Mouse (Mus musculus) cerebellum, postnatal 4 days (tissue): ENCODE data around the gene Slk.
"Not testable (repeated sequence)": the region's sequence is repeated elsewhere in the genome, so short reads cannot be mapped to it uniquely, and the experiment has no call there.

Source experiments
- DNase-seq, 2 experiments: peaks; one replicate each; pipeline ENCODE4 v3.0.0; 2022; ENCODE audit warnings: low spot score in 2 of 2, mixed read lengths in 1 of 2

Slk gene

DNA sequence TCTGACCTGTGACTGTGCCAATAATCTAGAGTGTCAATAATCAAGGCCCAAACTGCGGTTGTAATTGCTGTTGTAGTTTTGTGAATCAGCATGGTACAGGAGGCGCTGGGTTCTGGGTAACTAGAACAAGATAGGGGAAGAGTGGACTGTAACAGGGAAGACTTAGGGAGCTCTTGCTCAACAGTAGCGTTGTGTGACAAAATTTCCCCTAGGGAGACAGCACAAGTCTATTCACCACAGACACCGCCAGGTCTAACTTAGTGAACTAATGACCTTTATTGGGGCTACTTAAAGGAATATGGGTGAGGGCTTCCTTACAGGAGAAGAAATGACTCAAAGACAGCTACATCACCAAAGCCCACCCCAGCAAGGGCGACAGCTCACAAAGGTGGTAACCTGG lies 9.4 kb upstream of the Slk start:
- no peak for DNase-seq

DNA sequence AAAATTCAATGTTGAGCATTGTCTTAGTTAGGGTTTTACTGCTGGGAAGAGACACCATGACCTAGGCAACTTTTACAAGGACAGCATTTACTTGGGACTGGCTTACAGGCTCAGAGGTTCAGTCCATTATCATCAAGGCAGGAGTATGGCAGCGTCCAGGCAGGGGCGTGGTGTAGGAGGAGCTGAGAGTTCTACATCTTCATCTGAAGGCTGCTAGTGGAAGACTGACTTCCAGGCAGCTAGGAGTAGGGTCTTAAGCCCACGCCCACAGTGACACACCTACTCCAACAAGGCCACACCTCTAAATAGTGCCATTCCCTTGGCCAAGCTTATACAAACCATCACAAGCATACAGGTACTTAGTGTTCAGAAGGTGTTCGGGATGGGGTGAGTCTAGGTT lies 7.5 kb upstream of the Slk start:
- not testable (repeated sequence) for DNase-seq

DNA sequence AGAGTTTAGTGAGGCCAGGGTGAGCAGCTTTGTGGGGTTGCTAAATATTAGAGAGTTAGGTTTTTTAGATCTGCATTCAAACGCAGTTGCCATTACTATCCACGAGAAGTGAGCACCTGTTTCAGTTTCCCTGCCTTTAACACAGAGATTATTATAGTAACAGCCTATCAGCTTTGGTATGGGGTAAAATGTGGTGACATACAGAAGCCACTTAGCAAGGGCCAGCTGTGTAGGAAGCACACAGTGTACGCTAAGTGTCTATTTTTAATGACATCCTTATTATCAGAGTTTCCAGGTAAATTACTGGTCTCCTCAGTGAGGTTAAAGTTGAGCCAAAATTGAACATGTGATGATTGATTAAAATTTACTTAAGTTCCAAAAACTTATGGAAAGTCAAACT lies 5.8 kb upstream of the Slk start:
- no peak for DNase-seq

DNA sequence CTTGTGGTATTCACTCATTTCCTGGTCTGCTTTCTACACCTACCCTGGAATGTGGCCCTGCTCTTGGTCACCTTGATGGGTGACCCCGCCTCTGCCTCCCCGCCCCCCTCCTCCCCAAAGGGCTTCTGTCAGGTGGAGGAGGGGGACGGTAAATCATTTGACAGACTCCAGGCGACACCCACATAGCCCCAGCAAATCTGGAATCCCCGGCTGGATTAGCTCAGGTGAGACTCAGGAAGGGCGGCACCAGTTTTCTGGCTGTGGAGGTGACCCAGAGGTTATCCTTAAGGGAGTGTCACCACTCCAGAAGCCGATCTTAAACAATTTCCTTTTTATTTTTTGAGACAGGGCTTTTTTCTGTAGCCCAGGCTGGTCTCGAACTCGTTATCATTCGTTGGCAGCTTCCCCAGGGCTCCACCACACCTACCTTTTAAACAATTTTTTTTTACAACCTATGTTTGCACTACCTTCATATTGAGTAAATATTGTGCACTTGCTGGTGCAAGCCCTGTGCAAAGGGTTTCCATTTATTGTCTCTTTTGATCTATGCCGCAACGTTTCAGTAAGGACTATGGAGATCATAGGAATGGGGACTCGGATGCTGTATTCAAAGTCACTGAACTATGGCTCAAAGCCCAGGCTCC lies 775 bp upstream of the Slk start:
- DNase-seq: no peak

DNA sequence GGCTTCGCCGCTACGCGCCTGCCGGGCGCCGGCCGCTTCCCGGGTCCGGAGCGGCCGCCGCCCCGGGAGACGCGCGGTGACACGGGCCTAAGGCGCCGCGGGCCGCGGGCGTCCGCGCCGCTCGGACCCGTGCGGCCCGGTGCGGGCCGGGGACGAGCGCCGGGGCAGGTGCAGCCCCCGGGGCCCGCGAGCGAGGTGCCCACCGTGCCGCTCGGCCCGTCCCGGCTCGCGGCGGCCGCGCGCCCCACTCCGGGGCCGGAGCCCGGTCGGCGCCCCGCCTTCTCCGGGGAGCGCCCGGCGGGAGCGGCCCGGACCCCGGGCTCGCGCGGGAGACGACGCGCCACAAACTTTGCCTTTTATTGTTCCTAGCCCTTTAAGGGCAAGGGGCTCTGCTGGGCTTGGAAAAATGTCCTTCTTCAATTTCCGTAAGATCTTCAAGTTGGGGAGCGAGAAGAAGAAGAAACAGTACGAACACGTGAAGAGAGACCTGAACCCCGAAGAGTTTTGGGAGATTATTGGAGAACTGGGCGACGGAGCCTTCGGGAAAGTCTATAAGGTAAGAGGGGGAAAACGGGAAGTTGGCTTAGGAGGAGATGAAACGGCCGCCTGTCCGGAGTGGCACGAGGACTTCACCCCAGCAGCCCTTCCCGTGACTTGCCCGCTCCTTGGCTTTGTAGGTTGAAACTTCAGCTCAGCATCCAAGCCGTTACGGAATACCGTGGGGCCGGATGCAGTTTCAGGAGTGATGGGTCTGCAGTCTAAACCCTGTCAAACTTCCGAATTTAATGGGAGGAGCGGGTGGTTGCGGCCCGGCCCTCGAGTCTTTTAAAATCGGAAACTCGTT lies 532 bp downstream of the Slk start:
- peak in 1 of 2 experiments; percentile 9 for DNase-seq

DNA sequence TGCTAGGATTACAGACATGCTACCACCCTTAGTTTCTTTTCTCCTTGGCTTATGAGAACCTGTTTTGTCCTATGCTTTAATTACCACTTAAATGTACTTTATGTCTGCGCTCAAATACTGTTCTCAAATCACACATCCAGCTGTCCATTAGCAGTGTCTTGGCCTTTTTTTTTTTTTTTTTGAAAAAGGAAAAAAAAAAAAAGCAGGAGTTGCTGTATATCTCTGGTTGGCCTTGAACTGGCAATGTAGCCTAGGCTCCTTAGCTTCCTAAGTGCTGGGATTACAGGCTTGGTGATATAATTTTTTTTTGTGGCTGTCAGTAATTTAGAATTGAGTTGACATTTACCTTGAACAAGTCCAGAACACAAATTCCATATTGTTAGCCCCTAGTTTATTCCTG lies 6.3 kb downstream of the Slk start:
- no peak for DNase-seq

DNA sequence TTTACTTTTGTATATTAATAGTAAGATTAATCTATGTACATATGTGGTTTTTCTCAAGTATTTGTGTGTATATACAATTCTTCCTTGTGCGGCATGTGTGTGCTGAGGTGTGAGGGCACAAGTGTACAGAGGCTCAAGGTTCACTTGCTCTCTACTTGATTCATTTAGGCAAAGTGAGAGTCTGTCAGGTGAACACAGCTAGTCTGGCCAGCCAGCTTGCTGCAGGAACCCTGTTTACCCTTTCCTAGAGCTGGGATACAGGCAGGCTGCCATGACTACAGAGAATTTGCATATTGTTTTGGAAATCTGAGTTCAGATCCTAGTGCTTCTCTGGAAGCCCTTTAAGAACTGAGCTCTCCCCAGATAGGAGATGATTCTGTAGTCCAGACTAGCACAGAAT lies 7.5 kb downstream of the Slk start:
- no peak for DNase-seq

DNA sequence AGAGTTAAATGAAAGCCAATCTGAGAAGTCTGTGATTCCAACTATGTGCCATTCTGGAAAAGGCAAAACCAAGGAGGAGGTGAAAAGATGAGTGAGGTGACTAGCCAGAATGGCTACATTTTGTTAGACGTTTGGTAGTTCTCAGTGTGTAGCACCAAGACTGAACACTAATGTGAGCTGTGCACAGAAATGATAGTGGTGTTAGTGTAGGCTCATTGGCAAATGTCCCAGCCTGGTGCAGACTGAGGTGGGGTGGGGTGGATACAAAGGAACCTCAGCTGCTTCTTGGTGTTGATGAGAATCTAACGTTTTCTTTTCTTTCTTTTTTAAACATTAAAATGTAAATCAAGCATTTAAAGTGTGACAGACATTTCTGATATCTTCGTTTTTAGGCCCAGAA lies 29.0 kb downstream of the Slk start:
- no peak for DNase-seq

DNA sequence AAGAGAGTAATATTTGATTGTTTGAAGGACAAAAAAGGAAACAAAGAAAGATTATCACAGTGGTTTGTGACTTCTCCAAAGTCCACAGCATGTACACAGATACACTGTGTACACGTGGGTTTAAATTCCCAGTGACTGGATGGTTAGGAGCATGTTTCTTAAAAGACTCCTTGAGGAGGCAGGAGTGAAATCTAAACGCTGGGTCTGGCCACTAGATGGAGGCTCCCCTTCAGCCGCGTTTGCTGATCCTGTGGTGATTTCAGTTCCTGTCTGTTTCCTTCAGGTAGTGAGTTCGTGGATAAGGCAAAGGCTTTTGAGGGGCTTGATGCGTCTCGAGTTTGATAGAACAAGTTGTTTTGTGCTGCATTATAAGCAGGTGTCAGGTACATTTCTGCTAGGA lies 34.0 kb downstream of the Slk start:
- DNase-seq: no peak

DNA sequence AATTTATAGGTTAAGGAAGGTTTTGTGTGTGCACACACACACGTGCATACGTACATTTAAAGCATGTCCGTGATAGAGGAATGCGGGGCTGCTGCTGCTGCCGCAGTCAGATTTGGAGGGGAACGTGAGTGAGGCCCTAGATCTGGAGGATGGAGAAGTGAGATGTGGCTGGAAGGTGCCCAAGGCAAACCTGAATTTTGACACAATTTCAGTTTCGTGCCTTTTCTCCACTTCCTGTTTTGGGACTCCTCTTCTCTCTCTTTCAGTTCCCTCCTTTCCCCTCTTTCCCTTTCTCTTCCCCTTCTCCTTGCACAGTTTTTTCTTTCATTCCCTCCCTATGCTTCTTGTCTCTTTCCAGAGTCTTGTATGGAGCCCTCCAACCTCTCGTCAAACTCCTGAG lies 42.0 kb downstream of the Slk start:
- DNase-seq: no peak

DNA sequence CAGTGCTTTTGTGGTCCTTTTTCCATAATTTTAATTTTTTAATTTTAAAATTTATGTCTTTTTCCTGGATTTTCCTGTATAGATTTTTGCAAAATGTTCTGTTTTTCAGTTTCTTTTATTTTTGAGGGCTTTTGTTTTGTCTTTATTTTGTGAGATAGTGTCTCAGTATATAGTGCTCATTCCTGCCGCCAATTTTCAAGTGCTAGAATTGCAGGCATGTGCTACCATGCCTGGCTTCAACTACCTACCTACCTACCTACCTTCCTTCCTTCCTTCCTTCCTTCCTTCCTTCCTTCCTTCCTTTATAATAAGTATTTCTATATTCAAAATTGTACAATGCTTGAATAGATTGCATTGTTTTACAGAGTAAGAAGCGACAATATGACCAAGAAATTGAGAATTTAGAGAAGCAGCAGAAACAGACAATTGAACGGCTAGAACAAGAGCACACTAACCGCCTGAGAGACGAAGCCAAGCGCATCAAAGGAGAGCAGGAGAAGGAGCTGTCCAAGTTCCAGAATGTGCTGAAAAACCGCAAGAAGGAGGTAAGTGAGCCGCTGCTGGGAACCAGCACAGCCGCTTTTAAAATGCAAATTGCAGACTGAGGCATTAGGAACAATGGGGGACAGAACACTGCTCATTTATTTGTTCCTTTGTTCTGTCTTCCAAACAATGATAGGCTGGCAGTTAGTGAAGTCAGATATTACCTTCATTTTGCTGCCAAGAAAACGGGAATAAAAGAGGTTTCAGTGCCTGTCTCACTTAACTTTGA lies 45.6 kb downstream of the Slk start:
- no peak for DNase-seq

DNA sequence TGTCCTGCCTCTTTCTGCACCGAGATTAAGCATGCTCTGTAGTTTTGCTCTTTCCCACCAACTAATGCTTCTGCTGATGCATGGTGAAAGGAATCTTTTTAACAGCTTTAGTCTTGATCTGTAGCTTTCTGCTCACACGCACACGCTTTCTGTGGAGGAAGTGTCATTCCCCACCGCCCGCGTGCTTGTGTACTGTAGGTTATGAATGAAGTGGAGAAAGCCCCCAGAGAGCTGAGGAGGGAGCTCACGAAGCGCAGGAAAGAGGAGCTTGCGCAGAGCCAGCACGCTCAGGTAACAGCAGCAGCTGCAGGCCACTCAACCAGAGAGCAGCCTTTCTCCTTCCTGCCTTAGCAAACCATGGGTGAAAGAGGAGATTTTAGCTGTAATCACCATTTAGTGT lies 48.0 kb downstream of the Slk start:
- DNase-seq: no peak

DNA sequence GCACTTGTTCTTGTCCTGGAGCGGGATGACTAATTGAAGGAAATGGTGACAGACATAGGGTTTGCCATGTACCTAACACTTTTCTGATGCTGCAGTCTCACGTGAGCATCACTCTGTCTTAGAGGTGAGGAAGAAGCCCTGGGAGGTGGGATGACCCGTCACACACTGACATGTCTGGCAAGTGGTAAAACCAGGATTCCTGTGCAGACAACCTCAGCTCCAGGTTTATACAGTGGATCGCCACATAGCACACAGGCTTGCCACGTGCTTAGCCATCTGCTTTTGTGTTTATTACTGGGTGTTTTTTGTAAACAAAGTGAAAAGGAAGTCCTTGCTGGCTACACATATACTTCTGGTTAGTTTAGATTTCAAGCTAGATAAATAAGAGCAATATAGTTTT lies 49.6 kb downstream of the Slk start:
- no peak for DNase-seq

DNA sequence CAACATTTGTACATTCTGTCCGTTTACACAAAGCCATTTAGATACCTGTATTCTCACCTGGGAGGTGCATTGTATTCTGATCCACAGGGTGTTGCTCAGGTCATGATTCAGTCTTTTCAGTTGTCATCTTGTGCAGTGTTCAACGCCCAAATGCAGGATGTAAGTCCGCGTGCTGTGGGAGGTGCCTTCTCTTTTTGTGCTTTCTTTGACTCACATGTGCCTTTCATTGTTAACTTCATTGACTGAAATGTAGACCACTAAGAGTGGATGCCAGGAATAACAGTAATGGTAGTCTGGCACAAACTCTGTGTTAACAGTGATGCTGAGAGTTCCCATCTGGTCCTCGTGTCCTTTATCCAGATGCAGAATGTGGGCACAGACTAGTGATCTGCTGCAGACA lies 50.9 kb downstream of the Slk start:
- DNase-seq: no peak

DNA sequence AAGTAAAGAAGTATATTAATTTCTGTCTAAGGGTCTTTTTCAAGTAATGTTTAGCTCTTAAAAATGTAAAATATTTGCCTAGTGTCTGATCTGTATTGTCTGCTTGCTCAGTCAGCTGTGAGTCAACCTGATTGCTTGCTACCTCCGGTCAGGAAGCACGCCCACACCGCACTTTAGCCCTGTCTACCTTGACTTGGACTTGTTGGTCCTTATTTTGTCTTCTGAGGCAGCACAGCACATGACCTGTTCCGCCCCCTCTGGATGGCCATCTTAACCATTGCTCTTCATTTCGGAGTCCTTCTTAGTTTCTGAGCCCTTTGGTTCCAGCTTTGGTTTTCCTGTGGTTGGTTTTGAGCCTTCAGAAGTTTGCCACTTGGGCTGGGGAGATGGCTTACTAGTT lies 52.3 kb downstream of the Slk start:
- no peak for DNase-seq

DNA sequence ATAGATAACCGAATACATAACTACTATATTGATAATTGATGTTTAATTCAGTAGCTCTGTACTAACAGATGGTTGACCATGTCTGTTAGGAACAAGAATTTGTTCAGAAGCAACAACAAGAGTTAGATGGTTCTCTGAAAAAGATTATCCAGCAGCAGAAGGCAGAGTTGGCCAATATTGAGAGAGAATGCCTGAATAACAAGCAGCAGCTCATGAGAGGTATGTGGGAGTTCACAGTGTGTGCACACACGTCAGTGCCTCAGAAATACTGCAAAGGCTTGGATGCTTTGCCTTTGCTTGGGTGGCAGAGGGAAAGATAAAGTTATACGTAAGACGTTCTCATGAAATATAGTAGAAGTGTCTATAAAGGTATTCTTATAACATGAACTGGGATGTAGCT lies 55.9 kb downstream of the Slk start:
- no peak for DNase-seq

DNA sequence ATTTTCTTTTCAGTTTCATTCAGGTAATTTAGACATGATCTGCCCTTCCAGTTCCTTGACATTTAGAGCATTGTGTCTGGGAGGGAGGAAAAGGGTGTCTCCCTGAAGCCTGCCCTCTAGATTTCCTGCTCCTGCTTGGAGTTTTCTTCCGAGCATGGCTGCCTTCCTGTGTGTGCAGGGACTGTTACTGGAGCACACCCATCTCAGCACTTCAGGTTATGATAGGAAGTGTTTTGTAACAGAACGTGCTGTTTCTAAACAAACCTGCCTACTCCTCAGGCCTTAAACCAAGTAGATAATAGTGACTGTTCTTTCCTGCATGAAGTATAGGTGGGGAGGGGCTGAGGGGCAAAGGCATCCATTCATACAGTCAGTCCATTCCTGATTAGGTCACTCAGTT lies 64.4 kb downstream of the Slk start:
- DNase-seq: no peak

DNA sequence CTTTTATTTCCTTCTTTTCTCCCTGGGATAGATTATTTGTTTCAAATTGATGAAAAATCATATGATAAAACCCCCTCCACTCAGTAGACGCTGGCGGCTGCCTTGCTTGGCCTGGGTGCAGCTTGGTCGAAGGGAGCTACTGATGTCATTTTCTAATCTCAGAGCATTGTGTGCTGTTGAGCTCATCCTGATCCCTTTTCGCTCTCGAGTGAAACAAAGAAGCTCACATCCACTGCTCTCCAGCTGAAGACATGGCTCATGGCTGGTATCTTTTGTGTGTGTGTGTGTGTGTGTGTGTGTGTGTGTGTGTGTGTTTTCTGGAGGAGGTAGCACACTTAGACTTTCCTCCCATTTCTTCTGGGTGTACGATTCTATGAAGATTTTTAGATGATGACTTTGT lies 66.1 kb downstream of the Slk start:
- no peak for DNase-seq

DNA sequence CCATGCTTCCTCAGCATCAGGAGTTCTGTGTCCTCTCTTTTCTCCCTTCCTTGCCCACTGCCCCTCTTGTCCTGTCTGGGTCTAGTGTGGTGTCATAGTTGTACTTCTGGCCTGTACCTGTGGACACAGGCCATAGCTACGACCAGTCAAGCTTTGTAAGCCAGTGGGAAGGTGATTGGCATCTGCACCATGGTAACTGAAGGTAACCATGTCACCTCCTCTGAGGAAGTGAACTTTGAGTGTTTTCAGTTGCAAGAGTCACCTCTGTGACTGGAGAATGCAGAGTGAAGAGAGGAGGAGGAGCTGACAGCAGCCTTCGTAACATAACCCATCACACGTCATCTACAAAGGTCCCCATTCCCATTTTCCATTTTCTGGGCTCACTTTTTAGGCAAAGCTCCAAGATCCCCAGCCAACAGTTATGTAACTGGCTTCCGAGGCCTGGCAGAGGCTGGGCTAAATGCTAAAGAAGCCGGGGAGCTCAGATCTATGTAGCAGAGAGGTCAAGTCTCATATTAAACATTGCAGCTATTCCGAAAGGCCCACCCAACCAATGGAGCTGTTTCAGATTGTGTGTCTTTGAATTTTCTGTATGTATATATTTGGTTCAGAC lies 67.1 kb downstream of the Slk start:
- DNase-seq: no peak

DNA sequence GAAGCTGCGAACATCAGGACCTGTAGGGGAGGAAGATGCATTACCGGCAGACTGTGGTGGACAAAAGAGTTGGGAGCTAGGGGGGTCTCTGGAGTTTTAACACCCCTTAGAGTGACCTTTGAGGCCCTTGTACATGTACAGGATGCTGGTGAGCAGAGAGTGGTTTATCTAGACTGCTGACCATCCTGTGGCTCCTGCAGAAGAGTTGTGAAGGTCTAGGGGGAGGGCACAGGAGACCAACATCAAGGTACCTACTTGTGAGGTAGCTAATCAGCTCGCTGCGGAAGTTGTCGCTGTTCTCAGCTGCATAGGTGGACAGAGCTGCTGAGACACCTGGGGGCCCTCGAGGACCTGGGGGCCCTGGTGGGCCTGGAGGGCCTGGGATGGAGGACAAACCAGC lies 69.6 kb downstream of the Slk start:
- no peak for DNase-seq

DNA sequence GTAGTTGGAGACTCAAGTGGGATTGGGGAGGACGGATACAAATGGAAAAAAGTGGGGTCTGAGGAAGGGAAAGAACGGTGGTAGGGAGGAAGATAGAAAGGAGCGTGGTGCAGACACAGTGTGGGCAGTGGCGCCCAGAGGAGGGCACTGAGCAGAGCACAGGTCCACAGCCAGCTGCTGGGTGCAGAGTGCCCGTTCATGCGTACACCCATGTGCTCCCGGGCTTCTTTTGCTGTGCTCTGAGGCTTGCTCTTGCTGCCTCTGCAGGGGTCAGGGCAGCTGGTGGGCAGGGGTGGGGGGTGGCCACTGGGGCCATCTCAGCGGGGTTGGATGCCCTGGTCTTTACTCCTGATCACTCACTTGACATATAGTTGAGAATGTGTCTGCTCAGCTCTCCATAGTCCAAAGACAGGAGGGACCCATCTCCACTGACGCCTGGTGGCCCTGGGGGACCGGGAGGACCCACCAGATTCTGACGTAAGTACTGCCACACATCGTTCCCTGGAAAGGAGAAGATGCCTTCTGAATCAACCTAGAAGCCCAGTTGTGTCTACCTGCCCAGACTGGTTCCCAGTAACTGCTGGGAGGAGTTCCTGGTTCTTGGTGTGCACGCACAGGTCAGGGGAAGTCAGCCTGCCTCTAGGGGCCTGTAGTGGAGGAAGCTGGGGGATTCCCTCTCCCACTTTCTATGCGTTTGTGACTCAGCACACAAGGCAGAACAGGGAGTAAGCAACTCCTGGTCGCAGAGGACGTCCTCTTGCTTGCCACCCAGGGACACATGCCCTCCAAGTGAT lies 71.1 kb downstream of the Slk start:
- DNase-seq: no peak

DNA sequence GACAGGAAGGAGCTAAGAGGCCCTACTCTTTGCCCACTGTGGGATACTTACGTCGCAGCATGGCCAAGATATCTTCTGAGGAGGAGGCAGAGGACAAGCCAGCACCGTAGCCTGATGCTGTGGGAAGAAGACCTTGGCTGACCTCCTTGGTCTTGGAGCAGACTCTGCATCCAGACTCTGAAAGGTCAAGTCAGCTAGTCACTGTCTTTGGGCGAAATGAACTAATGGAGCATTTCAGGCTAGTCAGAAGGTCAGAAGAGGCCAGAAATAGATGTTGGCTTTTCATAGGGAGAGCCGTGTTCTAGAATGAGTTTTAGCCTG lies 71.6 kb downstream of the Slk start:
- DNase-seq: no peak
